Mouse (Mus musculus): ENCODE data around the gene Prr15l.
A peak's percentile ranks its signal among the peaks of the same experiment; 100 is the strongest.

Gene Prr15l

DNA sequence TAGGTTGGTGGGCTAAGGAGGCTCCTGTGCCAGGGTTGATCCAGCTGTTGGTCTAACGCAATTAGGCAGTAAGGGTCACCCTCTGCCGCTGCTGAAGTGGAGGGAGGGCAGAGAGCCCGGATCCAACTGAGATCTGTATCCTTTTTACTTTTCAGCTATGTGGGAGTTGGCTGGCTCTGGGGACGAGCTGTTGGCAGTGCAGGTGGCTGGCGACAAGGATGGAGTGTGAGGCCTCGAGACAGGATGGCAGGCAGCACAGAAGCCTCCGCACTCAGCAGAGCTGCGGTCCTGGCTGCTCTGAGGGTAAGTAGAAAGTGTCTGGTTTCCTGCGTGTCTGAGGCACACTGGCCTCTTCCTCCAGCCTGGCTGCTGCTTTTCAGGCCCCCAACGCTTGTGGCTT, 24.5 kb downstream of the Prr15l start:
- DNase-seq, result no peak

DNA sequence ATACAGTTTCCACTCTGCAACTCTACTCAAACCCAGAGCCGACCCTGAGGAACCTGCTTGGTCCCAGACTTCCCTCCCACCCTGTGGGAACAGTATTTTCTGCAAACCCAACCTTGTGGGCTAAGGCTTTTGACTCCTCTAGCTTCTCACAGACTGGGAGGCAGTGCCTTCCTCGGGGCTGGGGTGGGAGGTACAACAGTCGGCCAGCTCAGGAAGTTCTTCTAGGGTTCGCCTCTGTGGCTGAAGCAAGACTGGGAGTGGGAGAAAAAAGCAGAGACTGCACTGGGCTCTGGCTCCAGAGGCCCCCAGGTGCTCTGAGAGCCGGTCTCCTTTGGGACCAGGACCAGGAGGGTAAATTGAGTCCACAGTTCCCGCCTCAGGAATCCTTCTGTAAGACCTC, 25.0 kb downstream of the Prr15l start:
- no peak for DNase-seq

DNA sequence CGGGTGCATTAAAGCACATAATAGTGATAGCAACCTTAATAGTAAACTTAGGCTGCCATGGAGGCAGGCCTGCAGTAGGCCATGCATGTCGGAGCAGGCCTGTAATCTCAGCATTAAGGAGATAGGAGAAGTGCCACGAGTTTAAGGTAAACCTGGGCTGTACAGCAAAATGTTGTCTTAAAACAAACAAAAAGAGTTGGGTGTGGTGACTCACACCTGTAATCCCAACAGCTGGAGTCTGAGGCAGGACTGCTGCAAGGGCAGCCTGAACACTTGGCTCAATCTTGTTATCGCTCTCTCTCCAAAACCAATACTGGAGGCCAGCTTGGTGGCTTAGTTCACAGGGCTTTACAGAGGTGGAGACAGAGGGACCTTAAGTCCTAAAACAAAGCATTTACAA, 27.2 kb downstream of the Prr15l start:
- no peak for DNase-seq

DNA sequence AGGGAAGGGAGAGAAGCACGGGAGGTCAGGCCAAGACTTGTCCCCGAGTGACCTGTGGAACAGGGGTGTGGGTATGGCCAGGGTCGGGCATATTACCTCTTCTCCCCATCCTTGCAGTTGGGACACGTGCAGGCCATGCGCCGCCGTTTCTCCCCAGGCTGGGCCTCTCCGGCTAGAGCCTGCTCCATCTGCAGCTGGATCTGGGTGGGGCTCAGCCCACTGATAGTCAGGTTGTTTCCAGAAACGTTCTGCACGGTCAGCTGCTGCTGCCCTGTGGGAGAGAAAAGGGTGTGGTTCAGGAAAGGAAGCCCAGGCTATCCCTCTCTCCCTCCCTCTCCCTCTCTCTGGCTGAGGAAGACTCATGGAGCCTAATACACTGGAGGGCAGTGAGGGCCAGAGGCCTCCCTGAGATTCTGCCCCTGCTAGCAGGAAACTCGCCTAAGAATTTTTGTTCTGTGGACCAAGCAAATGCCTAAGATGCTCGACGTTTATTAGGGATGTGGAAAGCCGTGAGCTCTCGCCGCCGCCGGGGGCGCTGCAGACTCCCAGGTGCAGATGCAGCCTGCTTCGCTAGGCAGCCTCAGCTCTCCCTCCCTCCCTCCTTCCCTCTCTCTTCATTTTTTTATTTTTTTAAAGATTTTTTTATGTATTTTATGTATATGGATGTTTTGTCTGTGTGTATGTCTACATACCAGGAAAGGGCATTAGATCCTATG, 28.3 kb downstream of the Prr15l start:
- DNase-seq, result no peak

DNA sequence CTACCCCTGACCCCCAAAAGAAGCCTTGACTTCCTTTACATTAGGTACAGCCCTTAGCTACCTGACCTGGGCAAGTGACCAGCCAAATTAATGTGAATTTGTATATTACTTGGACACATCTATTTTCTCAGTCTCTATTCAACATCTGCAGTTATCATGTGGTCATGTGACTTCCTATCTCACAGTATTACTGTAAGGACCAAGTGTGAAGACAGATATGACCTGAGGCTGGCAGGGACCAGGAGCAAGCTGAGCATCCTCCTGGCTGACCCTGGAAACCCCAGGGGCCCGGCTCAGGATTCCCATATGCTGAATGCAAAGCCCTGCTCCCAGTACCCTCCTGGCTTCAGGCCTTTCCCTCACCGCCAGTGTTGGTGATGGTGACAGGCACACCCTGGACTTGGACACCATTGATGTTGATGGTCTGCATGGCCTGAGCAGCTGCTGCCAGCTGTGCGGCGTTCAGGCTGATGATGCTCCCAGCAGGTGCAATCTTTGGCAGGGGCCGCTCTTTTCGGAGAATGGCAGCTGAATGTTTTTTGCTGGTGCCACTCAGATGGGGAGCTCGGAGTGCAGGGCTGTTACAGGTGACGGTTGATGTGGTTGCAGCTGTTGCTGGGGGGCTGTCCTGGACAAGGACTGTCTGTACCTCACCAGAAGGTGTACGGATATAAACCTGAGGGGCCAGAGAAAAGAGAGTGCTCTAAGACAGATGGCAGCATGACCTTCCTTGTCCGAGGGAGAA, 29.3 kb downstream of the Prr15l start:
- DNase-seq, result no peak

DNA sequence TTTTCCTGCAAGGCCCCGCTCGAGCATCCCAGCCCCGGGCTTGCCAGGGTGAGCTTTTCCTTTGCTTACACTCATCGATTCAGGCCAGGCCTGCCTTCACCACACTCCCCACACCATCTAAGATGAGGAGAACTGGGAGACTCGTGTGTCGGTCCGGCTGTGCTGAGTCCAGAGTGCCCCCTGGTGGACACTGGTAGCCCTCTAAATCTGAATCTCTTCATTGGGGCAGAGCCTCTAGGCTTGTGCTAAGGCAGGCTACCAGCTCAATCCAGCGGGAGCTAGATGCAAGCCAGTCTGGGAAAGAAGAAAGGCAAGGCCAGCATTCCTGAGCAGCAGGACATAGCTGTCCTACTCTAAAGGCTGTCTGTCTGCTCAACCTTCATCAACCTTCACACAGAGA, 35.7 kb downstream of the Prr15l start:
- peak; percentile 94 for DNase-seq

DNA sequence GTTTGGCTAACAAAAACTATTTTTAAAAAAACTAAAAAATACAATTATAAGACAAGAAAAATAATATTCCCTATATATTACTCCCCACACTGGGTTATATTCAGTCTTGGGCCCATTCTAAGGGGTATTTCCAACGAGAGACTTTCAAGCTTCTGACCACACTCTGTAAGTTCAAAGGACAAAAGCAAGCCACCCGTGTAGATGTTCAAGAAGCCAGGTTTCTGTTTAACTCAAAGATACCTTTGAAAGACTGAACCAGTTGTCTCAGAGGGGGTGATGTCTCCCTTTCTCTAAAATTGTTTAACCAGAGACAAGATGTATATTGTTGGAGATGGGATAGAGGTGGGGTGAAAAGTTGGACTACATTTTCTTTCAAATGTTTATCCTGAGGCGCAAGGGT, 38.3 kb downstream of the Prr15l start:
- no peak for DNase-seq

DNA sequence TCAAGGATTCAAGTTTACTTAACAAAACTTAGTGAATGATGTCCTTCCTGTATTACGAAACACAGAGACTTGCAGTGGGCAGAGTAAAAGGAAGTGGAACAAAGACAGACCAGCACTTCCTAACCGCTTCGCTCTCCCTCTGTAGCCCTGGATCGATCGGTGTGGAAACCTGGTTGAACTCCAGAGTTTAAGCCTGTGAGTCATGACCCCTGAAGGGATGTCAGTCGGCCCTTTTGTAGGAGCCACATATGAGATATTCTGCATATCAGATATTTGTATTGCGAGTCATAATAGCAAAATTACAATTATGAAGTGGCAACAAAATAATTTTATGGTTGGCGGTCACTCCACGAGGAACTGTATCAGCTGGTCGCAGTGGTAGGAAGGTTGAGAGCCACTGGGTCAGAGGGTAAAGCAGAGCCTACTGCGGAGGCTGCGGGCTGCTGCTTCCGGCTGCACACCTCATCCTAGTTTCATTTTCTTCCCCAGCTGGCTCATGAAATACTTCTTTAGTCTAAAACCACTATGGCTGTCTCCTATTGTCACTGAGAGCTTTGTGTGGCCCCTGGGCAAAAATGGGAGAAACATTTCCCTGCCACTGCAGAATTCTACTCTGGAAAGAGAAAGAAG, 39.1 kb downstream of the Prr15l start:
- no peak for DNase-seq

DNA sequence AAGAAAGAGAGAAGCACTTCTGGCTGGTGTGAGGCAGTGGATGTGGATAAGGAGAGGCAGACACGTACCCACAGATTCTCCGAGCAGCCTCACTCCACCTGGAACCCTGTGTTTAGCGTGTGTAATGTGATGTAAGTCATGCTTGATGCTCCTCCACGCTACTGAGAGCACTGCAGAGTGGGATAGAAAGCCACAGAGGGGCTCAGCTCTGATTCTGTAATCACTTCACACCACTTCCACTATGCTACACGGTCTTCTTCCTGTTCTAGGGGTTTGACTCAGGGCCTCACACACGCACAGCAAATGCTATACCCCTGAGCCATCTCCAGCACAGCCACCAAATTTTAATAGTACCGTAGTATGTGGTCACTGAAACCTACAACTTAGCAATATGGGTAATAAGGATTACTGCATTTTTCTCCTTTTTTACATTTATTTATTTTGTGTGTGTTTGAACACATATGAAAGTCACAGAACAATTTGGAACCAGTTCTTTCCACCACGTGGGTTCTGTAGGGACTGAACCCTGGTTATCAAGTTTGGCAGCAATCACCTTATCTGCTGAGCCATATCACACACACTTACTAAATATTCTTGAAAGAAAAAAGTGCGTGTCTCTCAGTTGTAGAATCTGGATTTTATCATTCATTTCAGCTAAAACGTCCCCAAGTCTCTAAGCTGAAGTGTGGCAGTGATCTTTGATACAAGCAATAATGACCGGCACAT, 39.8 kb downstream of the Prr15l start:
- no peak for DNase-seq

DNA sequence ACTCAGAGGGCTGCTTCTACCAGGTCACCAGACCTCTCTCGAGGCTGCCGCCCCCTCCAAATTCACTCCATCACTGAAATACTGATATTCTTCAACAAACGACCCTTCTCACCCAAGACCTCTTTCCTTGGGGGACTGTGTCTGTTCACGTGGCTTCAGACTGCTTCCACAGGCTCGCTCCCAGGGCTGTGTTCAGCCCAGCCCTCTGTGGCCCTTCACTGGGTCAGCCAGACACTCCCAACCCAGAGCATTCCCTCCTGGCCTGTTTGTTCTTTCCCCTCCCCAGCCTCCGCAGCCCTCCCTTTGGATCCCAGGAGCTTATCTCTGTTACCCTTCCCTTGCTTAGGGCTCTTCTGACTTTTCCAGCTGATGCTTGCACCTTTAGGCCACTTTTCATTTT, 40.6 kb downstream of the Prr15l start:
- no peak for DNase-seq

DNA sequence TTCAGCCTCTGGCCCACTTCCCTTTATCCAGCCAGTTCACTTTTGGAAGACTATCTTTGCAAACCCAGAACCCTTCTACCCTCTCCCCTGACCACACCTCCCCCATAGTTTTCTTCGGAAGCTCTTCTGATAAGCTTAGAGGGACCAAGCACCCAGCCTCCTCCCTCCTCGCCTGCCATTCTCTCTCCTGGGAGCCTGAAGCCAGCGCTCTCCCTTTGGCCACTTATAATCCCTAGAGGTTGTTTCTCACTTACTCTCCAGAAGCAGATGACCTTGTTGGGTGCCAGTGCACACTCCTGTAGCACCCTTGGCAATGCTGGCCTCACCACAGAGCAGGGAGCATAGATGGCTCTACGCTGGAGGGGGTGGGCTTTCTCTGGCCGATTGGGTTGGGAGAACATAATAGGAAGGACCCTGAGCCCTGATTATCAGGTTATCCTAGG, 41.4 kb downstream of the Prr15l start:
- DNase-seq, result peak; percentile 49

DNA sequence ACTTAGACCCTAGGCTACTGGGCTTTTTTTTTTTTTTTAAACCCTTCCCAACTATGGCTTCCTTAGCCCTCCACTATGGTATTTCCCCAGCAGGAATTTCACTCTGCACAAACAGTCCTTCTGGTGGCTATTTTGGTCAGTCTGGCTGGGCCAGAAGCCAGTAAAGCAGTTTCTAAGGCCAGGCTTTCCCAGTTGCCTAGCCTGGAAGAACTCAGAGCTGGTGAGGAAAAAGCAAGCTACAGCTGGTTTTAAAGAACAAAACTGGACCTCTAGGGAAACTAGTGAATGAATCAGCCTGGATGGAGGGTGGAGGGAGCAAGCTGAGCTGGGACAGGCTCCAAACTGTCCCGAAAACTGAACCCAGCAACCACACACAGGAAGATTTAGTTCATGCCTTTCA, 41.8 kb downstream of the Prr15l start:
- peak; percentile 70 for DNase-seq

DNA sequence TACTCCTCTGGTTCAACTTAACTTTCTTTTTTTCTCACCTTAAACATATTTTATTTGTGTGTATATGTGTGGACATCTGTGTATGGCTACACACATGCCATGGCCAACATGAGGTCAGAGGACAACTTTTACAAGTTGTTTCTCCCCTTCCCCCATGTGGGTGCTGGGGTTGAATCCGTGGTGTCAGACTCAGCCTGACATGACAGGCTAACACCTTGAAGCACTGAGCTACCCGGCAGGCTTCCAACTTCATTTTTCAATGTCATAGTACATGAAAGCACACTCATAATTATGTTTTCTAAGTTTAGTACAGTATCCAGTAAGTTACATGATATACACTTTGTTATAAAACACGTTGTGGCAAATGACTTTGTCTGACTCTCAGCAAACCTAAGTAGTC, 42.4 kb downstream of the Prr15l start:
- DNase-seq, result no peak

DNA sequence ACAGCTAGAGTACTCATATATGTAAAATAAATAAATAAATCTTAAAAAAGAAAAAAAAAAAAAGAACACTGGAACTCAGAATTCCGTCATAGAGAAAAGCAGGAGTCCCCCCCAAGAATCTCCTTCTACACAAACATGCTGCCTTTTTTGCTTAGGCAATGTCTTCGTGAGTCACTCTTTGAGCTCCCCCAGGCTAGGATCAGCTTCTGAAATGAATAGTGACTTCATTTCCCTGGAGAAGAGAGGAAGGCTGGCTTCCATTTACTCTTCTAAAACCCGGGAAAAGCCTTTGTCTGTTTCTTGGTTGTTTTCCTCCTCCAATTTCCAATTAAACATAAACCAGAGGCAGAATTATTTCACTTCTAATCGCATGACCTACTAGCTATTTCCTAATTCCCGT, 45.0 kb downstream of the Prr15l start:
- no peak for DNase-seq

DNA sequence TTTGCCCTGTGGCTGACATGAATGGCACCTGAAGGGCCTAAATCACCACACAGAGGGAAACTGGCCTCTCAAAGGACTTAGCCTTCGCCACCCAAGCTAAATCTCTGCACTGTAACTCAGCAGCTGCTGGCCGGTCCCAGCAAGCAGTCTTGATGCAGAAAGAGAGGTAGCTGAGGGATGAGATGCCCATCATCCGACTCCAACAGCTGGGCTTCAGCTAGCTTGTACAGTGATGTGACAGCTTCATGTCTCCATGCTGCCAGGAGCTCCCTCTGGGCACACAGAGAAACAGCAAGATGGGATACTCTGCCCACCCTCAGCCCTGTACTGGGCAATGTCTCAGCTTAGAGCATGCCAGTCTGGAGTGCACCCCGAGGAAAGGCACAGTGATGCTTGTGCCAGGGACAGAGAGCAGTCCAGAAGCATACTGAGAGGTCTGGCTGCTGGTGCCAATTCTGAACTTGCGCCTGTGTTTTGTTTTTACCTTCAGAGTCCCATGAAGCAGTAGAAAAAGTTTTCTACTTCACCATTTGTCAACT, 45.6 kb downstream of the Prr15l start:
- no peak for DNase-seq

DNA sequence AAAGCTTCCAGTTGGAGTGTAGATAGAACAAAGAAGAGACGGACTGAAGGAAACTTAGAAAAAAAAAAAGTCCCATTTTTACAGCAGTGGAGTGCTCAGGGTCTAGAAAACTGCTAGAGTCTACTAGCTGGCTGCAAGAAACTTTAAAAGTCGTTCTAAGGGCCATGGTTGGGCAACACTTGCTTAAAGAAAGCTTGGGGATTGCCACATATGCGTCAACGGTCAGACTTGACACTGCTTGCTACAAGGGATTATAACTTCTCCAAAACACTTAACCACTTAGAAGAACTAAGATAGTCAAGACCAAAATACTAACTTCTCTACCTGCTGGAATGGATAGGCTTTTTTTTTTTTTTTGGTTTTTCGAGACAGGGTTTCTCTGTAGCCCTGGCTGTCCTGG, 46.9 kb downstream of the Prr15l start:
- DNase-seq, result no peak

DNA sequence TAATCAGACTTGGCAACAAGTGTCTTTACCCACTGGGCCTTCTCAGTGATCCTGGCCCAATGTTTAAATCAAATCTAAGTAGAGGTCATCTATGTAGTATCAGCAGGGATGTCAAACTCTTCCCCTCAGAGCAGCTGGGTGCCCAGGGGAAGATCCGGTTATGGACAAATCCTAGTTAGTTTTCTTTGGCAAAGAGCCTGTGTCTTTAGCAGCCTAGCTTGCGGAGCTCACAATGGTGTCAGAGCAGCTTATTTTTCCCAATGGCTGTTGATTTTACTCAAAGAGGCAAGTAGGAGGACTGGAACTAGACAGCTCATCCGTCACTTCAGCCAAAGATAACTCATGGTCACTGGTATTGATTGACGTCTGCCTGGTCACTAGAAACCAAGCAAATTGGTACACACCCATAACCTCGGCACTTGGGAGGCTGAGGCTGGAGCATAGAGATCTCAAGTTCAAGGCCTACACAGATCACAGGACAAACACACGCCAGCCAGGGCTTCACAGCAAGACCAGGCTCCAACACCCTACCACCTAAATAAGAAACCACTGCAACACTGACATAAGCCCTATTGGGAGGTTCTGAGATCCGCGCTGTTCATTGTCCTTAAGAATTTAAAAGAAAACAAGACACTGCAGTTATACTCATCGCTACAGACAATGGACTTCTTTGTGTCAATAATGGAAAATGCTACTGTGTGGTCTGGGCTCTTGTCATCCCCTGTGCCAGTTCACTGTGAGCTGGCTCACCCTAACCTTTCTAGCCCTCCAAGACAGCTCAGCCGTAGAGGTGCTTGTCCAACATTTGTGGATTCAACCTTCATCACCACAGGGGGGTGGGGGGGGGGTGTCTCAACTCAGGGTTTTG, 47.8 kb downstream of the Prr15l start:
- DNase-seq, result no peak

DNA sequence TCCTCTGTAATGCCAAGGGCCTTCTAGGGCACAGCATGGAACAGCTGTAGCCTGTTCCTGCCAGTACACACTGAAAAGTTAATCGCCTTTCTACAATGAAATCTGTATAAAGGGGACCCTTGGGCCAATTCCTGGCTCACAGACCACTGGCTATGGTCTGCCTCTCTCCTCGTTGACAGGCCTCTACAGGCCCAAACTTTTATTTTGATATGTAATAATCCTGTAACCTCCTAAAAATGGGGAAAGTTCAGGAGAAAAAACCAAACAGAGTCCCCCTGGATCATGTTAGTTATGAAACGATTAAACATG, 48.4 kb downstream of the Prr15l start:
- no peak for DNase-seq

DNA sequence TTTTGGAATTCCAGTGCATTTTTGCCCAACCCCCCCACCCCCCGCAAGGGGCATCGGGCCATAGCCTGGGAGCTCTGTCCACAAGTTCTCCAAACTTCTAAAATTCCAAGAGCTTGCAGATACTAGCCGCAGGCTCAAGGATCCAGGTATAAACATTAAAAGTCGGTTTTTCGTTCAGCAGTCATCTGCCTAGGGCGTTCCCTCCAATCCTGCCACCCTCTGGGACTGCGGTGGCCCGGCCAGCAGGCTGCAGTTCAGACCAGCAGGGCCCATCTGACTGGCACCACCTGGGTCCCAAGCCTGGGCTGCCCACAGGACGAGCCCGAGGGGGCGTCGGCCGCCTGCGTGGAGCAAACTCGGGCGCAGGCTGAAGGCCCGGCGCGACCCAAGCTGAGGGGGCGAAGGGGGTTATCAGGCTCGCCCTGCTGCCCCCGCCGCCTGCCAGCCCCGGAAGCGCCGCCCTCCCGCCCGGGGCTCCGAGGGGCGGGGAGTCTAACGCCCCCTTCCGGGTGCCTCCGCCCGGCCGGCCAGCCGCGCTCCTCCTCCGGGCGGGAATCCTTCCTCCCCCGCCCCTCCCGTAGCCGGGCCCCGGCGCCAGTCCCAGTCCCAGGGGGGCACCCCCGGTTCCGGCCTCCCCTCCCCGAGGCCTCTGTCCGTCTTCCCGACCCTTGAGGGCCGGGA, 49.1 kb downstream of the Prr15l start:
- DNase-seq, result no peak

DNA sequence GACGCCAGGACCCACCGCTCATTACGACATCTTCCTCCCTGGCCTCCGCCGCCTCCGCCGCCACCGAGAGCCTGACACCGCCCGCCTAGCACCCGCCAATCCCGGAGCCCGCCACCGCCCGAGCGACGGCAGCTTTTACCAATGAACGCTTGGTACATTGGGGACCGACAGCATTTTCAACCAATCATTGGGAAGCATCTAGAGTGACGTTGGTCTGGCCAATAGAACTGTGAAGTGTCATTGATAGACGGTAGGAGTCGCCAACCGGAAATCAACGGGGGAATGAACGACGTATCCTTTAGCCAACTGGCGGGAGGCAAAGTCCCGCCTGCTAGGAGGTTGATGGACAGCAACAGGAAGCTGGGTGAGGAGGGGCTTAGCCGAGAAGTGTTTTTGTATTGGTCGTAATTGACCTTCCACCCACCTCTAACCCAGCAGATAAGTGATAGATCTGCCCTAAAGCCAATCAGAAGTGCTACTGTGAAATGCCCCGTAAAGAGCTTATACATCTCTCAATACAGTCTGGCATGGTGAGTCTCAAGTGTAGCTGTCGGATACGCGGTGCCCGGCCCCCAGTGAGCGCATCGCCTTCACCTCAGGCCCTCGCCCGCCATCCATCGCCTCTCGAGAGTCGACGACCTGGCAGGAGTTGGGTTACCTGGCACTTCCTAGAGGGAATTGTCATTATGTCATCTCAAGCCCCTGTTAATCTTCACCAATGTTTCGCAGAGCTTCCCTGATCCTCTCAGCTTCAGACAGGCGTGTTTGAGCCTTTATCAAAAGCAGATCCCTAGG, 49.9 kb downstream of the Prr15l start:
- peak; percentile 100 for DNase-seq
